Mouse (Mus musculus): ENCODE results near the gene Enpp3. TPM values are rescaled to one million over a fixed set of nuclear protein-coding genes. Genes with fewer than 3 reads are reported as not detected.

Gene Enpp3
- total RNA-seq, 2 experiments from 2014 or later: 2.1 to 2.6 TPM

GRCm38 (mm10) chr10:24765151-24765755 lies 77.4 kb downstream of the Enpp3 start:
- DNase-seq (ENCODE audit: low spot score): no peak

DNA sequence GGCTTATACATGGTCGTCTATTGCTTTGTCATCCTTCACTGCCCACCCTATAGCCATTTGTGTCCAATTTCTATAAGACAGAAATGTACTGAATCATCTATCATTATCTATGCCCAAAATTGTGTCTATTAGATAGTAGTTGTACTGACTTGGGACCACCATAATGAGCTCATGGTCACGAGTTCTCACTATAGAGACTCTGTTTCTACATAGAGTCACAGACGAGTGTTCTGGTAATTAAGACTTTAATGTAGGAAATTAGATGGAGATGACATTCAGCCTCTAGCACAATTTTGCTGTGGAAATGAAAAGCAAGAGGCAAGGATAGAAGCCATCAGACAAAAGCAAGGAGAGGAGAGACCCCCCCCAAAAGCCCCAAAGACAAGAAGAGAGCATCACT lies 78.0 kb downstream of the Enpp3 start:
- DNase-seq (ENCODE audit: low spot score): no peak

- no peak for DNase-seq (ENCODE audit: low spot score)
Observed at GRCm38 (mm10) chr10:24763257-24763656, 79.4 kb downstream of the Enpp3 start.

GRCm38 (mm10) chr10:24758326-24758915 lies 84.2 kb downstream of the Enpp3 start:
- no peak for DNase-seq (ENCODE audit: low spot score)

- DNase-seq (ENCODE audit: low spot score): no peak
Observed at GRCm38 (mm10) chr10:24754874-24755540, 87.6 kb downstream of the Enpp3 start.

DNA sequence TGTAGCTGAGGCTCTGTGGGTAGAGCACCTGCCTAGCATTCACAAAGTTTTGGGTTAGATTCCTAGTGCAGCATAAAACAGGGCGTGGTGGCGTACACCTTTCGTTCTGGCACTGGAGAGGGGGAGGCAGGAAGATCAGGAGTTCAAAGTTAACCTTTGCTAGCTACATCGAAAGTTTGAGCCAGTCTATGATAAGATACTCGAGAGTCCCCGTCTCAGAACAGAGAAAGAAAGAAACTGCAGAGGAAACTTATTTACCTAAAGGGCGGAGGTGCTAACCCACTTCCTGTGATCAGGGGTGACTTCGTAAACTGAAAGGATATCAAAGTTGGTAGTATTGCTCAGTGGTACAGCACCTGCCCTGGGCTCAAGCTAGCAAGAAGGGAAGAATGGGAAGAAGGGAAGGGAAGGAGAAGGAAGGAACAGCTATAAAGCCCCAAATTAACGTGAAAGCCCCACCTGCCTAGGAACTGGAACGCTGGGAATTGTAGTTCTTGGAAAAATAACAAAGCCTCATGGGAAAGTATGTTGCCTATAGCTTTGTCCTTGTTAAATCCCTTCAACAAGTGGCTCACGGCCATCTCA lies 88.3 kb downstream of the Enpp3 start:
- no peak for DNase-seq (ENCODE audit: low spot score)

- no peak for DNase-seq (ENCODE audit: low spot score)
Observed at GRCm38 (mm10) chr10:24753536-24754250, 88.9 kb downstream of the Enpp3 start.

DNA sequence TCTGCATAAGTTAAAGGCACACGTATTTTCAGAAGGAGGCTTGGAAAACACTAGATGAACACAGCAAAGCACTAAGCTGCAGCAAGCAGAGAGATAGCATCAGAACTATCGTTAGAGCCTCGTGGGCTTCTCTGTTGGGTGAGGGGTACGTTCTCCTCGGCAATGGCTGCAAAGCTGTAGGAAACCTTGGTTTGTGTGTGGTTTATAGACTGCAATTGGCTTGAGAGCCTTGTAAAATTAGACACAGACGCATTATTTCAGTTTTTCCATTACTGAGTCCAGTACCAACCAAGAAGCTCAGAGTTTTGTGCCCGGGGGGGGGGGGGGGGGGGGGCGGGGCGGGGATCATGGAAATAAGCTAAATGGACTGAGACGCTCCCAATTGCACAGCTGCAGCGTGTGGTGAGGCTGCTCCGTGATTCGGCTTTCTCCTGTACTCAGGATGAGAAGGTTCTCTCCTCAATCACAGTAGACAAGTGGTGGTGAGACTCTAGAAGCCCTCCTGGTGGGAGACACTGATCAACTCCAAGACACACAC lies 99.6 kb downstream of the Enpp3 start:
- no peak for DNase-seq (ENCODE audit: low spot score)

DNA sequence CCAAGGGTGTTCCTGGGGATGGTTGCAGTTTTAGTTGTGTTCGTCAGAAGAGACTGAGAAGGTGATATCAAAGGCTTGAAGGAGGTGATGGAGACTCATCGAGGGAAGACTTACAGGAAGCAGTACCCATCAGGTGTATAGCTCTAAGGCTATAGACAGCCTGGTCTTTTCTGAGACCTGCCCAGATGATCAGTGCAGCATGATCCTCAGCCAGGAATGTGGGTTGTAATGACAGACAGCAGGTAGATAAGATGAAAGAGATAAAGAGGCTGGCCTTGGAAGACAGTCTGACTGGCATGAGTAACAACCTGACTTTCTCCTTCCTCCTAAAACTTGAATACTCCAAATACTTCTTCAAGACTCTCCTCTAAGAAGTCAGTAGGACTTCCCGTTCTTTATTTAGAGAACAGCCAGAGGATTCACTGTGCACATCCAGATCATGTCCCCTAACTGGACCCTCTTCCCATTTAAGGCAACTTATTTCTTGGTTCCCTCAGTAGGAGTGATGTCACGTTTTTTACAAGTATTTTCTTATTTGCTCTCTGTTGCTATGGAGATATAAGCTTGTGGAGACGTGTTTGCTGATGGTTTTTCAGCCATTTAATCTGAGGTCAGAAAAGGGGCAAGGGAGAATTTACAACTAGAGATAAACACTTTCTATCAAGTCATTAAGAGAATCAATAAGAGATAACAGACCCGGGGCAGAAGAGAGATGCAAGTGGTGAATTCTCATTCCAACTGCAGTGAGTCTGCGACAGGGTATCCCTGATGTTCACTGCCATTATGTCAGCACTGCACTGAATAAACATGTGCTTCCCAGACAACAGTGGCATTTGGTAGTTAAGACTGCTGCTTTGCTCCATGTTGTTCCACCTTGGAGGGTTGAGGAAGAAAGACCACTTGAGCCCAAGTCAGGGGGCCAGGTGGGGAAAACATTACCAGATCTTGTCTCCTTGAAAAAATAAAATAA lies 101.1 kb downstream of the Enpp3 start:
- DNase-seq (ENCODE audit: low spot score): no peak

GRCm38 (mm10) chr10:24739171-24739570 lies 103.5 kb downstream of the Enpp3 start:
- no peak for DNase-seq (ENCODE audit: low spot score)

DNA sequence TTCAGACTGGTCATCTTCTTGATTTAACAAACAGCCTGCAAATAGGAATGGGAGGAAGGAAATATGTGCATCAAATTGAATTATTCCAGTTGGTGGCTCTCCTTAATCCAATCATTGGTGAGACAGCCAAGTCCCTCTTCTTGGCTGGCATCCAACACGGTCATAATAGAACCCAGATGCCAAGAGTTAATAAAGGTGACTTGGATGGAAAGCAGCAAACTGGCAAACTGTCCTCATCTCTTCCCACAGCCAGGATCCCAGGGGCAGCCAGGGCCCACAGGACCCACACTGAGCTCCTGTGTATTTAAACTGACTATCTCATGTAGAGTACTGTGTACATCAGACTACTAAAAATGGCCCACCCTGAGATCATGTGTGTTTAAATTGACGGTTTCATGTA lies 104.2 kb downstream of the Enpp3 start:
- DNase-seq (ENCODE audit: low spot score): no peak

- no peak for DNase-seq (ENCODE audit: low spot score)
Observed at GRCm38 (mm10) chr10:24735027-24735777, 107.4 kb downstream of the Enpp3 start.

DNA sequence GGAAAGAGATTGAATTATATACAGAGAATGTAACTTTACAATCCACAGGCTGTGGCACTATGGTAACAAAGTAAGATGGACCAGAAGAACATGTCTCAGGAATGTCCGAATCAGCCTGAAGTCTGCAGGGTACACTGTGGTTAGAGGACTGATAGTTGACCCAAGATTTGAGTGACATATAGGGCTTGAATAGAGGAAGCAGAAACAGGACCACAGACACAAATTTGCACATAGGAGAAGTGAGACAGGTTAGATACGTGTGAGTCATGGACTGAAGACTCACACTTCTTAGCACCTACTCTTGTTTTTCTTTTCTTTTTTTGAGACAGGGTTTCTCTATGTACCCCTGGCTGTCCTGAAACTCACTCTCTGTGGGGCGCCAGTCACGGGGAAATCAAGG lies 115.1 kb downstream of the Enpp3 start:
- no peak for DNase-seq (ENCODE audit: low spot score)

DNA sequence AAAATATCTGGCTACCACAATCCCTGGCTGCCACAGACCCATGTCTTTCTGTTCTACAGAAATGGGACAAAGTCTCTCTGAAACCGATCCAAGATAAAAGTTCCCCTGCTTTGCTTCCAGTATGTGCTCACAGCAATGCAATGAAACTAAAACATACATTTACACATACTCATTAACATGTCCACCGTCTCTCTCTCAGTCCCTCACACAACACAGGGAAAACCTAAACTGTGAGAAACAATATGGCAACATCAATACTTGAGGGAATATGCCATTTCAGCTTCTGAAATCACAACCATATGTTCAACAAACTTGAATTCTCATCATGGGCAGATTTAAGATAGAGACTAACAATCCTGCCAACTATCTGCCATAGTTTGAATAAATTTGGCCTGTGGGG lies 117.4 kb downstream of the Enpp3 start:
- no peak for DNase-seq (ENCODE audit: low spot score)

Other genes with a start within 250 kb of the Enpp3 start
- 10 to 100 TPM; 16.5 to 53.2 TPM for gene Ccn2, start 247.4 kb downstream of the Enpp3 start, total RNA-seq (2021)
- 1 to 10 TPM; 3.1 to 3.2 TPM for gene Enpp1, start 130.7 kb downstream of the Enpp3 start, total RNA-seq (2021)
- 1 to 10 TPM; 7.1 to 9.4 TPM for gene Med23, start 27.2 kb upstream of the Enpp3 start, total RNA-seq (2021)
- gene Arg1, start 84.7 kb upstream of the Enpp3 start, total RNA-seq (2021): not detected